Mouse (Mus musculus): ENCODE results near the gene Acaca. TPM values are rescaled to one million over a fixed set of nuclear protein-coding genes. Genes with fewer than 3 reads are reported as not detected.

Acaca gene
- polyA plus RNA-seq, 1 experiment from 2014 or later: 28.9 TPM

GRCm38 (mm10) chr11:84255879-84256278, 126.4 kb downstream of the Acaca start:
- WGBS: 97% methylated on average over 4 of the region's 4 CpGs
- no peak for ATAC-seq
- no peak overlapping the region for H3K4me2 ChIP-seq (ENCODE audit: low read length)
- no peak overlapping the region for H3K9ac ChIP-seq (replicated peaks; ENCODE audit: low read depth, low read length)
- no peak overlapping the region for H3K27ac ChIP-seq (ENCODE audit: low read length)
- no peaks in the 10 kb centered on the region for H3K4me1 ChIP-seq (replicated peaks; ENCODE audit: control insufficient read depth, insufficient read depth, low read length)
- H3K9me3 ChIP-seq (ENCODE audit: control insufficient read depth, low read length): no peaks in the 10 kb centered on the region
- H3K27me3 ChIP-seq (replicated peaks; ENCODE audit: control insufficient read depth, insufficient read depth, low read length): no peaks in the 10 kb centered on the region
- no peak overlapping the region for H3K4me3 ChIP-seq (replicated peaks; ENCODE audit: low read length)
- H3K36me3 ChIP-seq (ENCODE audit: control insufficient read depth, insufficient read depth): peaks cover 2% of the 10 kb centered on the region

- no peak overlapping the region for H3K4me3 ChIP-seq (replicated peaks; ENCODE audit: low read length)
- H3K27ac ChIP-seq (ENCODE audit: low read length): no peak overlapping the region
- H3K27me3 ChIP-seq (replicated peaks; ENCODE audit: control insufficient read depth, insufficient read depth, low read length): no peaks in the 10 kb centered on the region
- no peak for ATAC-seq
- peaks cover 10% of the 10 kb centered on the region for H3K36me3 ChIP-seq (ENCODE audit: control insufficient read depth, insufficient read depth)
- no peaks in the 10 kb centered on the region for H3K9me3 ChIP-seq (ENCODE audit: control insufficient read depth, low read length)
- H3K4me1 ChIP-seq (replicated peaks; ENCODE audit: control insufficient read depth, insufficient read depth, low read length): no peaks in the 10 kb centered on the region
- H3K4me2 ChIP-seq (ENCODE audit: low read length): no peak overlapping the region
- no peak overlapping the region for H3K9ac ChIP-seq (replicated peaks; ENCODE audit: low read depth, low read length)
- WGBS: 77% methylated on average over 4 of the region's 4 CpGs
Measured at GRCm38 (mm10) chr11:84258053-84258710, 128.7 kb downstream of the Acaca start.

GRCm38 (mm10) chr11:84264490-84264889, 135.0 kb downstream of the Acaca start:
- H3K36me3 ChIP-seq (ENCODE audit: control insufficient read depth, insufficient read depth): peaks cover 11% of the 10 kb centered on the region; the same call in 1 of the 2 replicates
- WGBS: 67% methylated on average over 3 of the region's 3 CpGs
- ATAC-seq: no peak

GRCm38 (mm10) chr11:84268068-84268467, 138.6 kb downstream of the Acaca start:
- H3K4me2 ChIP-seq (ENCODE audit: low read length): no peak overlapping the region
- no peak for ATAC-seq
- no peak overlapping the region for H3K4me3 ChIP-seq (replicated peaks; ENCODE audit: low read length)
- peaks cover 6% of the 10 kb centered on the region; the same call in 1 of the 2 replicates for H3K36me3 ChIP-seq (ENCODE audit: control insufficient read depth, insufficient read depth)
- no peak overlapping the region for H3K27ac ChIP-seq (ENCODE audit: low read length)
- H3K27me3 ChIP-seq (replicated peaks; ENCODE audit: control insufficient read depth, insufficient read depth, low read length): no peaks in the 10 kb centered on the region
- H3K9ac ChIP-seq (replicated peaks; ENCODE audit: low read depth, low read length): no peak overlapping the region
- H3K4me1 ChIP-seq (replicated peaks; ENCODE audit: control insufficient read depth, insufficient read depth, low read length): peaks cover 5% of the 10 kb centered on the region; the same call in 1 of the 2 replicates
- H3K9me3 ChIP-seq (ENCODE audit: control insufficient read depth, low read length): no peaks in the 10 kb centered on the region

More at GRCm38 (mm10) chr11:84264490-84264889, 135.0 kb downstream of the Acaca start:
- no peak overlapping the region for H3K4me3 ChIP-seq (replicated peaks; ENCODE audit: low read length)
- H3K4me2 ChIP-seq (ENCODE audit: low read length): no peak overlapping the region
- no peaks in the 10 kb centered on the region for H3K9me3 ChIP-seq (ENCODE audit: control insufficient read depth, low read length)
- H3K4me1 ChIP-seq (replicated peaks; ENCODE audit: control insufficient read depth, insufficient read depth, low read length): no peaks in the 10 kb centered on the region
- no peak overlapping the region for H3K9ac ChIP-seq (replicated peaks; ENCODE audit: low read depth, low read length)
- H3K27ac ChIP-seq (ENCODE audit: low read length): no peak overlapping the region
- H3K27me3 ChIP-seq (replicated peaks; ENCODE audit: control insufficient read depth, insufficient read depth, low read length): no peaks in the 10 kb centered on the region

GRCm38 (mm10) chr11:84270511-84270910, 141.0 kb downstream of the Acaca start:
- H3K9me3 ChIP-seq (ENCODE audit: control insufficient read depth, low read length): no peaks in the 10 kb centered on the region
- no peak overlapping the region for H3K4me3 ChIP-seq (replicated peaks; ENCODE audit: low read length)
- H3K4me2 ChIP-seq (ENCODE audit: low read length): no peak overlapping the region
- no peaks in the 10 kb centered on the region for H3K27me3 ChIP-seq (replicated peaks; ENCODE audit: control insufficient read depth, insufficient read depth, low read length)
- WGBS: 61% methylated on average over 3 of the region's 3 CpGs
- peaks cover 9% of the 10 kb centered on the region for H3K36me3 ChIP-seq (ENCODE audit: control insufficient read depth, insufficient read depth)
- H3K27ac ChIP-seq (ENCODE audit: low read length): no peak overlapping the region
- H3K9ac ChIP-seq (replicated peaks; ENCODE audit: low read depth, low read length): no peak overlapping the region
- ATAC-seq: no peak
- peaks cover 5% of the 10 kb centered on the region; the same call in 1 of the 2 replicates for H3K4me1 ChIP-seq (replicated peaks; ENCODE audit: control insufficient read depth, insufficient read depth, low read length)

- Histone ChIP-seq H3K9ac (replicated peaks; ENCODE audit: low read depth, low read length) (no peak overlapping the region), H3K4me2 (ENCODE audit: low read length) (no peak overlapping the region), H3K4me1 (replicated peaks; ENCODE audit: control insufficient read depth, insufficient read depth, low read length) (peaks cover 5% of the 10 kb centered on the region; the same call in 1 of the 2 replicates), H3K27me3 (replicated peaks; ENCODE audit: control insufficient read depth, insufficient read depth, low read length) (no peaks in the 10 kb centered on the region), H3K36me3 (ENCODE audit: control insufficient read depth, insufficient read depth) (peaks cover 8% of the 10 kb centered on the region), H3K27ac (ENCODE audit: low read length) (no peak overlapping the region), H3K9me3 (ENCODE audit: control insufficient read depth, low read length) (no peaks in the 10 kb centered on the region), H3K4me3 (replicated peaks; ENCODE audit: low read length) (no peak overlapping the region)
- WGBS: 39% methylated on average over 10 of the region's 10 CpGs
- no peak for ATAC-seq
Measured at GRCm38 (mm10) chr11:84271948-84272347, 142.5 kb downstream of the Acaca start.

- no peak for ATAC-seq
- 73% methylated on average over 3 of the region's 3 CpGs for WGBS
- no peak overlapping the region for H3K27ac ChIP-seq (ENCODE audit: low read length)
Measured at GRCm38 (mm10) chr11:84272574-84272973, 143.1 kb downstream of the Acaca start.

GRCm38 (mm10) chr11:84276979-84277378, 147.5 kb downstream of the Acaca start:
- Histone ChIP-seq H3K9ac (replicated peaks; ENCODE audit: low read depth, low read length) (no peak overlapping the region), H3K36me3 (ENCODE audit: control insufficient read depth, insufficient read depth) (peaks cover 10% of the 10 kb centered on the region; the same call in 1 of the 2 replicates), H3K4me1 (replicated peaks; ENCODE audit: control insufficient read depth, insufficient read depth, low read length) (peaks cover 3% of the 10 kb centered on the region; the same call in 1 of the 2 replicates), H3K9me3 (ENCODE audit: control insufficient read depth, low read length) (no peaks in the 10 kb centered on the region), H3K4me2 (ENCODE audit: low read length) (no peak overlapping the region), H3K27me3 (replicated peaks; ENCODE audit: control insufficient read depth, insufficient read depth, low read length) (no peaks in the 10 kb centered on the region), H3K27ac (ENCODE audit: low read length) (no peak overlapping the region), H3K4me3 (replicated peaks; ENCODE audit: low read length) (no peak overlapping the region)
- no peak for ATAC-seq
- WGBS: 15% methylated on average over 5 of the region's 5 CpGs

More at GRCm38 (mm10) chr11:84272574-84272973, 143.1 kb downstream of the Acaca start:
- Histone ChIP-seq H3K36me3 (ENCODE audit: control insufficient read depth, insufficient read depth) (peaks cover 8% of the 10 kb centered on the region), H3K4me3 (replicated peaks; ENCODE audit: low read length) (no peak overlapping the region), H3K4me1 (replicated peaks; ENCODE audit: control insufficient read depth, insufficient read depth, low read length) (peaks cover 5% of the 10 kb centered on the region; the same call in 1 of the 2 replicates), H3K9me3 (ENCODE audit: control insufficient read depth, low read length) (no peaks in the 10 kb centered on the region), H3K9ac (replicated peaks; ENCODE audit: low read depth, low read length) (no peak overlapping the region), H3K4me2 (ENCODE audit: low read length) (no peak overlapping the region), H3K27me3 (replicated peaks; ENCODE audit: control insufficient read depth, insufficient read depth, low read length) (no peaks in the 10 kb centered on the region)

GRCm38 (mm10) chr11:84281280-84281679, 151.8 kb downstream of the Acaca start:
- H3K9me3 ChIP-seq (ENCODE audit: control insufficient read depth, low read length): no peaks in the 10 kb centered on the region
- H3K27ac ChIP-seq (ENCODE audit: low read length): no peak overlapping the region; the same call in 1 of the 2 replicates
- H3K9ac ChIP-seq (replicated peaks; ENCODE audit: low read depth, low read length): no peak overlapping the region; the same call in 1 of the 2 replicates
- peaks cover 6% of the 10 kb centered on the region; the same call in 1 of the 2 replicates for H3K4me1 ChIP-seq (replicated peaks; ENCODE audit: control insufficient read depth, insufficient read depth, low read length)
- 58% methylated on average over 5 of the region's 5 CpGs for WGBS
- H3K27me3 ChIP-seq (replicated peaks; ENCODE audit: control insufficient read depth, insufficient read depth, low read length): no peaks in the 10 kb centered on the region
- 0 out of 2 replicates have a peak, but pooled peaks cover 5% of the 10 kb centered on the region for H3K36me3 ChIP-seq (ENCODE audit: control insufficient read depth, insufficient read depth)
- H3K4me2 ChIP-seq (ENCODE audit: low read length): no peak overlapping the region
- no peak for ATAC-seq
- H3K4me3 ChIP-seq (replicated peaks; ENCODE audit: low read length): no peak overlapping the region

All from forebrain, embryonic 16.5 days (tissue).